Mouse (Mus musculus) neural tube, embryonic 15.5 days (tissue): ENCODE measurements around the gene Gm3285. TPM values are rescaled to one million over a fixed set of nuclear protein-coding genes. Genes with fewer than 3 reads are reported as not detected.

Source experiments
- ATAC-seq: fragments of 200-750 bp; cut with Nextera tagmentation; 2 replicates; pipeline ENCODE4 v1.8.0; 2017; ENCODE audit warnings: mild to moderate bottlenecking, moderate TSS enrichment, moderate library complexity; ENCODE audit not compliant: low FRiP score
- H3K27ac ChIP-seq: fragments of 300-500 bp; sonication (generic); replicated peaks from 2 replicates; pipeline ENCODE4 v1.5.1; 2015; ENCODE audit warnings: mild to moderate bottlenecking, inconsistent platforms
- H3K27me3 ChIP-seq: fragments of 300-500 bp; sonication (generic); replicated peaks from 2 replicates; pipeline ENCODE4 v1.6.1; 2015; ENCODE audit warnings: inconsistent platforms
- H3K36me3 ChIP-seq: fragments of 300-500 bp; sonication (generic); 2 replicates; pipeline ENCODE4 v1.6.1; 2015; ENCODE audit warnings: inconsistent platforms
- H3K4me1 ChIP-seq: fragments of 300-500 bp; sonication (generic); 2 replicates; pipeline ENCODE4 v1.6.1; 2015; ENCODE audit warnings: inconsistent platforms
- H3K4me2 ChIP-seq: fragments of 300-500 bp; sonication (generic); 2 replicates; pipeline ENCODE4 v1.6.1; 2015; ENCODE audit warnings: inconsistent platforms, mild to moderate bottlenecking, moderate library complexity
- H3K4me3 ChIP-seq: fragments of 300-500 bp; sonication (generic); replicated peaks from 2 replicates; pipeline ENCODE4 v1.5.1; 2015; ENCODE audit warnings: mild to moderate bottlenecking, inconsistent platforms
- H3K9ac ChIP-seq: fragments of 300-500 bp; sonication (generic); replicated peaks from 2 replicates; pipeline ENCODE4 v1.6.1; 2015; ENCODE audit warnings: mild to moderate bottlenecking, inconsistent platforms
- H3K9me3 ChIP-seq: fragments of 300-500 bp; sonication (generic); replicated peaks from 2 replicates; pipeline ENCODE4 v1.6.1; 2016; ENCODE audit warnings: inconsistent platforms
- WGBS: fragments of 180-500 bp; shearing (Covaris S2); methylation state at CpG from one replicate; pipeline ENCODE4 v1.1.7; 2015; ENCODE audit warnings: mixed read lengths; 5-methylcytosine and 5-hydroxymethylcytosine counted together
- polyA plus RNA-seq: library from polyadenylated mRNA; unstranded; fragments of >200 nt; fragmentation: Nextera tagmentation; extraction: Ambion mirVana; gene quantifications from 2 replicates; pipeline ENCODE4 v1.2.1, GENCODE M21; 2015

The Gm3285 gene
- polyA plus RNA-seq, 1 experiment from 2014 or later: not detected

DNA sequence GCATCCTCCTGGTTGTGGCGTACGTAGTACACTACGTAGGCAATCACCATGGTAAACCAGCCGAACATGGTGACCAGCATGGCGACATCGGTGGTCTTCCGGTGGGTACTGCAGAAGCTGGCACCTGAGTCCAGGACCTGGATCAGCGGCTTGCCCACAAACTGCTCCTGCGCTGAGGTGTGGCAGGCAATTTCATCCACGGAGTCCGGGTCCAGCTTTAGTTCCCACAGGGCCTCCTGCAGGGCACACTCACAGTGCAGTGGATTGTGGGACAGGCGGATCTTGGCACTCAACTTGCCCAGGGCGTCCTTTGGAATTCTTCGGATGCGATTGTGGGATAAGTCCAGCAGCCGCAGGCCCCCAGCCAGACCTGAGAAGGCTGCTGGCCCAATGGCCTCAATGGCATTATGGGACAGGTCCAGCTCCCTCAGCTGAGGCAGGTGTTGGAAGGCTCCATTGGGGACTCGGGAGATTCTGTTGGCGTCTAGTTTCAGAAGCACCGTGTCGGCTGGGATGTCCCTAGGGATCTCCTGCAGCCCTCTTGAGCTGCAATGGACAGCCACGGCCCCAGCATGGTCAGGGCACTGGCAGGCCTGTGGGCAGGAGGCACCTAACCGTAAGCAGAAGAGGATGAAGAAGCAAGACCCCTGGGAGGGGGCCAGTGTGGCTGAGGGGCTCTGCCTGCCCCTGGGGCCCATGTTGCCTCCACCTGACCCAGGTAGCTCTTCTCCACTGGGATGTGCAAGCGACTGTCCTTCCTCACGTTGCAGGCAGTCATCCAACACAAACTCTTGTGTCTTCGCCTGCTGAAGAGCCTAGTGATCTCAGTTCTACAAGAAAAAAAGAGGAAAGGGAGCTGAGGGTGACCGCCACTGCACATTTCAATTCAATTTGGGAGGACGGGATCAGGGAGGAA is 39.4 kb downstream of the Gm3285 start:
- Histone ChIP-seq H3K36me3 (no peaks in the 10 kb centered on the region), H3K4me2 (peak overlapping the region; percentile 65), H3K9me3 (no peaks in the 10 kb centered on the region), H3K9ac (peak overlapping the region; percentile 64), H3K27me3 (no peaks in the 10 kb centered on the region), H3K4me1 (peaks cover 29% of the 10 kb centered on the region), H3K4me3 (peak overlapping the region; percentile 68), H3K27ac (peak overlapping the region; percentile 81)
- 82% methylated on average over 27 of the region's 27 CpGs for WGBS
- ATAC-seq: no peak

DNA sequence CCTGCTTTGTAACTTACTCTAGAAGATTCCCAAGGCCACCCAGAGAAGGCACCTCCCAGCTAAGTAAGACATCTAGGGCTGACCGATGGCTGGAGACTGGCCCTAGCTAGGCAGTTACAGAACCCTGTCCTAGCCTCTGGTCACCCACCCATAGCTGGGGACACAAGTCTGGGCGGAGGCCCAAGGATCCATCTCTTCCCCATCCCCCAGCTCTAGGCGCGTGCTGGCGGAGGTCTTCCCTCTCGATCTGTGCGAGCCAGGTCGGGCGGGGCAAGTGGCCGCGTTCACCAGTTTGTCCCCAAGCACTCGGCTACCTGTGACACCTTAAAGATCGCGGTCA is 40.1 kb downstream of the Gm3285 start:
- peak overlapping the region; percentile 68 for H3K4me3 ChIP-seq
- no peaks in the 10 kb centered on the region for H3K27me3 ChIP-seq
- WGBS: 1% methylated on average over 14 of the region's 14 CpGs
- peaks cover 29% of the 10 kb centered on the region for H3K4me1 ChIP-seq
- no peaks in the 10 kb centered on the region for H3K9me3 ChIP-seq
- peak overlapping the region; percentile 64 for H3K9ac ChIP-seq
- peak overlapping the region; percentile 81 for H3K27ac ChIP-seq
- peak; percentile 28 for ATAC-seq
- H3K36me3 ChIP-seq: no peaks in the 10 kb centered on the region
- H3K4me2 ChIP-seq: peak overlapping the region; percentile 65

GRCm38 (mm10) chr10:77902211-77902893 is 40.6 kb downstream of the Gm3285 start, which contains the start of gene Lrrc3:
Gene Lrrc3 (minus strand): TSS chr10:77902536.
- Histone ChIP-seq H3K27me3 (no peaks in the 10 kb centered on the region), H3K4me1 (peaks cover 29% of the 10 kb centered on the region), H3K36me3 (no peaks in the 10 kb centered on the region), H3K4me2 (peak within 1 kb of the TSS; percentile 65), H3K9me3 (no peaks in the 10 kb centered on the region), H3K9ac (peak within 1 kb of the TSS; percentile 64), H3K27ac (peak within 1 kb of the TSS; percentile 81), H3K4me3 (peak within 1 kb of the TSS; percentile 68)
- peak; percentile 86 for ATAC-seq
- WGBS: under 1% methylated on average over 35 of the region's 46 CpGs

DNA sequence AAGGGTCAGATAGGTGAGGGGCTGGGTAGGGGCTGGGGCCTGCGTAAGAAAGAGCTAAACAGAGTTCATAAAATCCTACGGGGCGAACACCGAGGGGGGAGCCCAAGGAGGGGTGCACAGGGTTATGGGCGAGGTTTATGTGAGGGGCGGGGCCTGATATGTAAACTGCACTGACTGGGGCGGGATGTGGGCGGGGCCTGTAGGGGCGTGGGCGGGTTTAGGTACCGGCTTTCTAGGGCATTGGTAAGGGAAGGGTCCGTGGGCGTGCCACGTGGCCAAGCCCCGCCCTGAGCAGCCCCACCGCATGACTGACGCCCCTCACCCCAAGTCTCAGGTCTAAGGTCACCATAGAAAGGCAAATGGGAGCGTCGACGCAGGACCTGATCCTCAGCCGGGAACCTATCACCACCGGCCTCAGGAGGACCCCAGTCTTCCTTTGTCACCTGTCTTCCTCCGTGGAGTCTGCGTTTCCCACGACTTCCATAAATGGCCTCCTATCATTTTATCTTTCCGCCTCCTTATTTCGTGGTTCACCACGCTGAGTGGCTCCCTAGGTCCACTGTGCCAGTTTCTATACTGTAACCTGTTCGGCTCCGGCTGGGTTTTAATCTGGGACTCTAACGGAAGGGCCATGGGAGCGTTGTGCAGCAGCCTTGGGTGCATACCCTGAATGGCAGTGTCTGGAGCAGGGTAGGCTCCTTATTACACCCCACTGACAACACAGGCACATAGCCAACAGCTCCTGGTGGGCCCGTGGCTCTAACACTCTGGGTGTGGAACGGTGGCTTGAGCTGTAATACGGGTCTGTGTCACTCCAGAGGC is 41.3 kb downstream of the Gm3285 start:
- Histone ChIP-seq H3K4me2 (peak overlapping the region; percentile 65), H3K36me3 (no peaks in the 10 kb centered on the region), H3K9ac (peak overlapping the region; percentile 64), H3K4me1 (peaks cover 29% of the 10 kb centered on the region), H3K27ac (peak overlapping the region; percentile 81), H3K27me3 (no peaks in the 10 kb centered on the region), H3K9me3 (no peaks in the 10 kb centered on the region), H3K4me3 (peak overlapping the region; percentile 68)
- peak; percentile 94 for ATAC-seq
- 4% methylated on average over 35 of the region's 35 CpGs for WGBS

Other genes starting within 250 kb of the Gm3285 start
- 77.1 and 79.6 TPM in 2 replicates for gene Ube2g2, start 239.7 kb upstream of the Gm3285 start, polyA plus RNA-seq
- 1.6 and 1.9 TPM in 2 replicates for gene Tspear, start 175.4 kb upstream of the Gm3285 start, polyA plus RNA-seq
- not detected in 2 replicates for gene Gm19402, start 171.2 kb upstream of the Gm3285 start, polyA plus RNA-seq
- not detected in 2 replicates for gene Gm9508, start 164.7 kb upstream of the Gm3285 start, polyA plus RNA-seq
- gene Gm10272, start 155.3 kb upstream of the Gm3285 start, polyA plus RNA-seq: not detected in 2 replicates
- gene Gm10024, start 150.5 kb upstream of the Gm3285 start, polyA plus RNA-seq: not detected in 2 replicates
- not detected in 2 replicates for gene Gm10142, start 146.2 kb upstream of the Gm3285 start, polyA plus RNA-seq
- gene Krtap12-1, start 141.4 kb upstream of the Gm3285 start, polyA plus RNA-seq: not detected in 2 replicates
- not detected in 2 replicates for gene Gm10100, start 135.5 kb upstream of the Gm3285 start, polyA plus RNA-seq
- not detected in 2 replicates for gene Gm18596, start 119.3 kb upstream of the Gm3285 start, polyA plus RNA-seq
- not detected in 2 replicates for gene Gm9736, start 110.6 kb upstream of the Gm3285 start, polyA plus RNA-seq
- gene Gm3233, start 102.3 kb upstream of the Gm3285 start, polyA plus RNA-seq: not detected in 2 replicates
- not detected in 2 replicates for gene Gm3238, start 90.7 kb upstream of the Gm3285 start, polyA plus RNA-seq
- gene Gm7138, start 85.0 kb upstream of the Gm3285 start, polyA plus RNA-seq: not detected in 2 replicates
- not detected in 2 replicates for gene Gm3250, start 79.4 kb upstream of the Gm3285 start, polyA plus RNA-seq
- not detected in 2 replicates for gene Gm7137, start 73.8 kb upstream of the Gm3285 start, polyA plus RNA-seq
- not detected in 2 replicates for gene Gm9639, start 66.9 kb upstream of the Gm3285 start, polyA plus RNA-seq
- not detected in 2 replicates for gene Gm19668, start 62.8 kb upstream of the Gm3285 start, polyA plus RNA-seq
- gene Gm9507, start 50.1 kb upstream of the Gm3285 start, polyA plus RNA-seq: not detected in 2 replicates
- not detected in 2 replicates for gene Gm2696, start 47.3 kb upstream of the Gm3285 start, polyA plus RNA-seq
- not detected in 2 replicates for gene Krtap10-4, start 34.9 kb upstream of the Gm3285 start, polyA plus RNA-seq
- not detected in 2 replicates for gene Krtap10-10, start 26.0 kb upstream of the Gm3285 start, polyA plus RNA-seq
- gene Gm36176, start 15.2 kb upstream of the Gm3285 start, polyA plus RNA-seq: not detected in 2 replicates
- gene Gm10318, start 9.1 kb upstream of the Gm3285 start, polyA plus RNA-seq: 0.20 TPM in 1 of 2 replicates, not detected in the other
- gene Lrrc3, start 40.6 kb downstream of the Gm3285 start, polyA plus RNA-seq: 19.0 and 22.8 TPM in 2 replicates
- 8.1 and 9.5 TPM in 2 replicates for gene Trpm2, start 108.6 kb downstream of the Gm3285 start, polyA plus RNA-seq
- 48.5 and 51.5 TPM in 2 replicates for gene 1810043G02Rik, start 116.5 kb downstream of the Gm3285 start, polyA plus RNA-seq
- 112 and 133 TPM in 2 replicates for gene Pfkl, start 148.1 kb downstream of the Gm3285 start, polyA plus RNA-seq
- 0.09 TPM in 1 of 2 replicates, not detected in the other for gene Dnmt3l, start 180.0 kb downstream of the Gm3285 start, polyA plus RNA-seq
- gene Aire, start 181.6 kb downstream of the Gm3285 start, polyA plus RNA-seq: 0.18 and 2.5 TPM in 2 replicates
- 0.81 and 3.0 TPM in 2 replicates for gene Icosl, start 207.3 kb downstream of the Gm3285 start, polyA plus RNA-seq